Mouse (Mus musculus) central nervous system, embryonic 18 days (tissue): Measurements from ENCODE around the gene Rhox2f. TPM values are rescaled to one million over a fixed set of nuclear protein-coding genes. Genes with fewer than 3 reads are reported as not detected.

Experiments used
- polyA plus RNA-seq: library from polyadenylated mRNA; depleted of rRNA; stranded (reverse); fragments of >200 nt; gene quantifications from 2 replicates; pipeline ENCODE4 v1.2.3, GENCODE M21; 2012; rRNA removed

The Rhox2f gene
- not detected in 2 replicates for polyA plus RNA-seq

DNA sequence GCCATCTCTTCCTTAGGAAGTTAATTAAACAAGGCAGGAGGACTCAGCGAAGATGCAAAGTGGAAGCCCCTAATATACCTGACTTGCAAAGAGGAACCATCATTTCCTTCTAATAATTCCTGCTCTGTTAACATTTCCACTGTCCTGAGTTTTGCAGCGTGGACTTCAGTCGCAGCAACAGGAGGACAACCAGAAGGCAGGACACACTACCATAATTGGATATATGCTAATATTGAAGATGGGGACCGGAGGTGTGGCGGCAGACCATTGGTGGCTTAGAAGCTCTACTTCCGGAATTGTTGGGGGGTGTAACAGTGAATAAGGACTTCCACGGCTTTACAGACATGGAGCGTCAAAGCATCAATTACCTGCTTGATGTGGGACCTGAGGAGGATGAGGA lies at the start of gene Rhox2f:
Rhox2f (plus strand) TSS at position 301 of the 400 bp plus-strand sequence.

GRCm38 (mm10) chrX:37530152-37530551 lies 41.1 kb upstream of the Rhox2f start, which contains the start of gene Rhox2e:
TSS of gene Rhox2e (plus strand) at chrX:37530452.

DNA sequence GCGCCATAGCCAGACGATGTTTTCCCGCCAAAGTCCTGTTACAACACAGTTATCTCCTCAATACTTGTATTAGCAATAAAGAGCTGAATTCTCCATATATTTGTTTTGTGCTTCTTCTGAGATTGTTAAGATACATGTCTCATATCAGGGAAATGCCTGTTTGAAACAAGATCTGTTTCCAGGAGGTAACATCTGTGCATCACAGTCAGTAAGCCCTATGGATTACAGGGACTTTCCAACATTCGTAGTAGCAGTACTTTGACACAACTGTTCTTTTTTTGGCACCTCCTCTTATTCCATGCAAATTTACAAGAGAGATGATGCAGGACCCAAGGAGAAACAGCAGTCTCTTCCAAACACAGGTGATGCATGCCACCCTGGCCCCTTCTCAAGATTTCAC lies 29.5 kb upstream of the Rhox2f start, which contains the start of gene Rhox3e:
Rhox3e (plus strand) TSS at position 301 of the 400 bp plus-strand sequence.

GRCm38 (mm10) chrX:37557112-37557511 lies 14.1 kb upstream of the Rhox2f start, which contains the start of gene Rhox4e:
TSS of gene Rhox4e (plus strand) at chrX:37557412.

DNA sequence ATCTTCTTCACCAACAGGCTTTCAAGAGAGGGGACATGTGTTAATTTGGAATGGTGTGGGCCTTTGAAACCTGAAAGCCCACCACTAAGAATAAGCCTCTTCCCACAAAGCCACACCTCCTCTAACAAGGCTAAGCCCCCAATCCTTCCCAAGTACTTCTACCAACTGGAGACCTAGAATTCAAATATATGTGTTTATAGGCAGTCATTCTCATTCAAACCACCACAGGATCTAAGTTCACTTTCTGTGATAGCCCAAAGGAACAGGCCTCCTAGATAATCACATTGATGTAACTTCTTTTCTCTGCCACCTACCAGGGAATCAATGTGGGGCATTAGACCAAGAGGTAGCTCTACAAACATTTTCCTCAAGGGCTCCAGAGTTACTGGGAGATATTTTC lies 9.5 kb downstream of the Rhox2f start, which contains the start of gene Rhox3f:
Rhox3f (plus strand) TSS at position 301 of the 400 bp plus-strand sequence.

GRCm38 (mm10) chrX:37607604-37608003 lies 36.4 kb downstream of the Rhox2f start, which contains the start of gene Rhox4f:
TSS of gene Rhox4f (minus strand) at chrX:37607704.

Other genes starting within 250 kb of the Rhox2f start
- not detected in 2 replicates for gene Rhox3a2, start 191.4 kb upstream of the Rhox2f start, polyA plus RNA-seq
- not detected in 2 replicates for gene Rhox4a2, start 180.6 kb upstream of the Rhox2f start, polyA plus RNA-seq
- gene Rhox2b, start 159.3 kb upstream of the Rhox2f start, polyA plus RNA-seq, result not detected in 2 replicates
- not detected in 2 replicates for gene Rhox4b, start 138.9 kb upstream of the Rhox2f start, polyA plus RNA-seq
- gene Rhox2c, start 117.7 kb upstream of the Rhox2f start, polyA plus RNA-seq, result not detected in 2 replicates
- not detected in 2 replicates for gene Rhox3c, start 112.8 kb upstream of the Rhox2f start, polyA plus RNA-seq
- gene Rhox4c, start 91.1 kb upstream of the Rhox2f start, polyA plus RNA-seq, result not detected in 2 replicates
- not detected in 2 replicates for gene Rhox2d, start 78.0 kb upstream of the Rhox2f start, polyA plus RNA-seq
- not detected in 2 replicates for gene Rhox4d, start 57.0 kb upstream of the Rhox2f start, polyA plus RNA-seq
- gene Rhox2e, start 41.0 kb upstream of the Rhox2f start, polyA plus RNA-seq, result 0.12 TPM in 1 of 2 replicates, not detected in the other
- not detected in 2 replicates for gene Rhox3e, start 29.4 kb upstream of the Rhox2f start, polyA plus RNA-seq
- gene Rhox4e, start 14.0 kb upstream of the Rhox2f start, polyA plus RNA-seq, result not detected in 2 replicates
- not detected in 2 replicates for gene Rhox3f, start 9.6 kb downstream of the Rhox2f start, polyA plus RNA-seq
- gene Rhox4f, start 36.3 kb downstream of the Rhox2f start, polyA plus RNA-seq, result not detected in 2 replicates
- gene Rhox3g, start 57.2 kb downstream of the Rhox2f start, polyA plus RNA-seq, result not detected in 2 replicates
- gene Rhox2g, start 72.1 kb downstream of the Rhox2f start, polyA plus RNA-seq, result not detected in 2 replicates
- not detected in 2 replicates for gene Rhox4g, start 79.9 kb downstream of the Rhox2f start, polyA plus RNA-seq
- not detected in 2 replicates for gene Rhox3h, start 97.4 kb downstream of the Rhox2f start, polyA plus RNA-seq
- not detected in 2 replicates for gene Rhox2h, start 101.9 kb downstream of the Rhox2f start, polyA plus RNA-seq
- 0.44 and 3.0 TPM in 2 replicates for gene Rhox5, start 233.4 kb downstream of the Rhox2f start, polyA plus RNA-seq